Mouse (Mus musculus) hindbrain, embryonic 14.5 days (tissue): ENCODE measurements around the gene Gm45618. TPM values are rescaled to one million over a fixed set of nuclear protein-coding genes. Genes with fewer than 3 reads are reported as not detected.
"Not testable (repeated sequence)": the region's sequence is repeated elsewhere in the genome, so short reads cannot be mapped to it uniquely, and the experiment has no call there.

Experiments used
- ATAC-seq: fragments of 200-750 bp; cut with Nextera tagmentation; 2 replicates; pipeline ENCODE4 v1.8.0; 2017; ENCODE audit warnings: moderate number of reproducible peaks, mild to moderate bottlenecking, moderate TSS enrichment, moderate library complexity; ENCODE audit not compliant: low FRiP score
- DNase-seq: peaks from one replicate; pipeline ENCODE4 v3.0.0-alpha.2; 2015; ENCODE audit warnings: low spot score
- H3K27ac ChIP-seq: fragments of 300-500 bp; sonication (generic); 2 replicates; pipeline ENCODE4 v1.5.1; 2014; ENCODE audit warnings: mild to moderate bottlenecking, moderate library complexity
- H3K27me3 ChIP-seq: fragments of 300-500 bp; sonication (generic); 2 replicates; pipeline ENCODE4 v1.6.1; 2014; ENCODE audit warnings: mild to moderate bottlenecking, low read length, mixed read lengths; ENCODE audit not compliant: control insufficient read depth, insufficient read depth
- H3K36me3 ChIP-seq: fragments of 300-500 bp; sonication (generic); replicated peaks from 2 replicates; pipeline ENCODE4 v1.6.1; 2014; ENCODE audit not compliant: control insufficient read depth, insufficient read depth
- H3K4me1 ChIP-seq: fragments of 300-500 bp; sonication (generic); replicated peaks from 2 replicates; pipeline ENCODE4 v1.6.1; 2014; ENCODE audit warnings: antibody characterized with exemption, low read length, mixed read lengths; ENCODE audit not compliant: control insufficient read depth, insufficient read depth
- H3K4me2 ChIP-seq: fragments of 300-500 bp; sonication (generic); replicated peaks from 2 replicates; pipeline ENCODE4 v1.6.1; 2014; ENCODE audit warnings: mild to moderate bottlenecking, moderate library complexity
- H3K4me3 ChIP-seq: fragments of 300-500 bp; sonication (generic); replicated peaks from 2 replicates; pipeline ENCODE4 v1.5.1; 2014; ENCODE audit warnings: mild to moderate bottlenecking, low read length
- H3K9ac ChIP-seq: fragments of 300-500 bp; sonication (generic); 2 replicates; pipeline ENCODE4 v1.6.1; 2014
- H3K9me3 ChIP-seq: fragments of 300-500 bp; sonication (generic); 2 replicates; pipeline ENCODE4 v1.6.1; 2016; ENCODE audit warnings: low read length; ENCODE audit not compliant: control insufficient read depth
- WGBS: fragments of 180-500 bp; shearing (Covaris S2); extraction: QIAGEN DNeasy Blood & Tissue Kit; methylation state at CpG from one replicate; pipeline ENCODE4 v1.1.7; 2014; 5-methylcytosine and 5-hydroxymethylcytosine counted together
- polyA plus RNA-seq: library from polyadenylated mRNA; unstranded; fragments of >200 nt; fragmentation: Nextera tagmentation; extraction: Ambion mirVana; gene quantifications from 2 replicates; pipeline ENCODE4 v1.2.1, GENCODE M21; 2014

Gm45618 gene
- polyA plus RNA-seq, 1 experiment from 2014 or later: not detected

- DNase-seq (no peak), ATAC-seq (no peak)
- H3K4me2 ChIP-seq: no peak within 1 kb of the TSS
- H3K27me3 ChIP-seq: no peaks in the 10 kb centered on the region
- H3K9ac ChIP-seq: no peak within 1 kb of the TSS
- no peaks in the 10 kb centered on the region for H3K36me3 ChIP-seq
- no peak within 1 kb of the TSS for H3K4me3 ChIP-seq
- 73% methylated on average over 1 of the region's 1 CpGs for WGBS
- H3K4me1 ChIP-seq: no peaks in the 10 kb centered on the region
- no peak within 1 kb of the TSS for H3K27ac ChIP-seq
- no peaks in the 10 kb centered on the region for H3K9me3 ChIP-seq
These were observed 24.0 kb upstream of the Gm45618 start, which contains the start of gene Gm45337 for GRCm38 (mm10) chr7:142144507-142144906. Gm45337 (minus strand) TSS chr7:142144607.

GRCm38 (mm10) chr7:142143506-142144010 is 23.0 kb upstream of the Gm45618 start:
- not testable (repeated sequence) for H3K27me3 ChIP-seq, H3K4me3 ChIP-seq, H3K9ac ChIP-seq, H3K4me1 ChIP-seq, H3K9me3 ChIP-seq, H3K27ac ChIP-seq, DNase-seq, H3K4me2 ChIP-seq, ATAC-seq, H3K36me3 ChIP-seq
- 57% methylated on average over 1 of the region's 1 CpGs for WGBS

GRCm38 (mm10) chr7:142140696-142141095 is 20.2 kb upstream of the Gm45618 start:
- DNase-seq: no peak
- Histone ChIP-seq H3K9ac (no peak overlapping the region), H3K4me1 (no peaks in the 10 kb centered on the region), H3K4me2 (no peak overlapping the region), H3K4me3 (no peak overlapping the region), H3K27me3 (no peaks in the 10 kb centered on the region), H3K27ac (no peak overlapping the region), H3K36me3 (no peaks in the 10 kb centered on the region), H3K9me3 (no peaks in the 10 kb centered on the region)
- 62% methylated on average over 1 of the region's 1 CpGs for WGBS
- ATAC-seq: no peak

GRCm38 (mm10) chr7:142135934-142136333 is 15.4 kb upstream of the Gm45618 start, which contains the start of gene Gm39115:
Gm39115 (minus strand) TSS chr7:142136034.
- DNase-seq, H3K9ac ChIP-seq, H3K36me3 ChIP-seq, H3K4me3 ChIP-seq, ATAC-seq, H3K4me2 ChIP-seq, H3K27ac ChIP-seq, H3K9me3 ChIP-seq, H3K27me3 ChIP-seq, H3K4me1 ChIP-seq: not testable (repeated sequence)
- 43% methylated on average over 2 of the region's 2 CpGs for WGBS

GRCm38 (mm10) chr7:142134206-142134995 is 13.9 kb upstream of the Gm45618 start:
- Histone ChIP-seq H3K27me3 (no peaks in the 10 kb centered on the region), H3K4me2 (no peak overlapping the region), H3K4me3 (no peak overlapping the region), H3K36me3 (no peaks in the 10 kb centered on the region), H3K9me3 (no peaks in the 10 kb centered on the region), H3K4me1 (no peaks in the 10 kb centered on the region), H3K27ac (no peak overlapping the region), H3K9ac (no peak overlapping the region)
- ATAC-seq: no peak
- DNase-seq: peak; percentile 40
- 59% methylated on average over 4 of the region's 4 CpGs for WGBS

GRCm38 (mm10) chr7:142128843-142129242 is 8.3 kb upstream of the Gm45618 start:
- no peaks in the 10 kb centered on the region for H3K36me3 ChIP-seq
- H3K27me3 ChIP-seq: no peaks in the 10 kb centered on the region
- H3K27ac ChIP-seq: no peak overlapping the region
- H3K4me1 ChIP-seq: no peaks in the 10 kb centered on the region
- no peaks in the 10 kb centered on the region for H3K9me3 ChIP-seq
- no peak overlapping the region for H3K4me2 ChIP-seq
- ATAC-seq (no peak), DNase-seq (no peak)
- H3K9ac ChIP-seq: no peak overlapping the region
- WGBS: 67% methylated on average over 4 of the region's 4 CpGs
- no peak overlapping the region for H3K4me3 ChIP-seq

GRCm38 (mm10) chr7:142119632-142120031 is 897 bp downstream of the Gm45618 start:
- Histone ChIP-seq H3K27ac (no peak overlapping the region), H3K4me1 (no peaks in the 10 kb centered on the region), H3K36me3 (no peaks in the 10 kb centered on the region), H3K9me3 (no peaks in the 10 kb centered on the region), H3K27me3 (no peaks in the 10 kb centered on the region), H3K4me3 (no peak overlapping the region), H3K9ac (no peak overlapping the region), H3K4me2 (no peak overlapping the region)
- no peak for ATAC-seq
- 23% methylated on average over 5 of the region's 5 CpGs for WGBS
- DNase-seq: no peak

- no peak overlapping the region for H3K27ac ChIP-seq
- DNase-seq (no peak), ATAC-seq (no peak)
- H3K4me1 ChIP-seq: no peaks in the 10 kb centered on the region
- no peaks in the 10 kb centered on the region for H3K36me3 ChIP-seq
- H3K27me3 ChIP-seq: no peaks in the 10 kb centered on the region
- WGBS: 59% methylated on average over 5 of the region's 5 CpGs
- no peak overlapping the region for H3K9ac ChIP-seq
- no peak overlapping the region for H3K4me3 ChIP-seq
- no peak overlapping the region for H3K4me2 ChIP-seq
- no peaks in the 10 kb centered on the region for H3K9me3 ChIP-seq
These were observed 15.8 kb downstream of the Gm45618 start for GRCm38 (mm10) chr7:142104747-142105146.

GRCm38 (mm10) chr7:142097776-142098175 is 22.8 kb downstream of the Gm45618 start:
- H3K27me3 ChIP-seq: peaks cover 6% of the 10 kb centered on the region; the same call in 1 of the 2 replicates
- H3K27ac ChIP-seq: no peak overlapping the region
- peak; percentile 87 for DNase-seq
- WGBS: 11% methylated on average over 9 of the region's 9 CpGs
- H3K4me3 ChIP-seq: no peak overlapping the region
- peak; percentile 73 for ATAC-seq
- H3K36me3 ChIP-seq: no peaks in the 10 kb centered on the region
- no peaks in the 10 kb centered on the region for H3K9me3 ChIP-seq
- H3K4me1 ChIP-seq: peaks cover 21% of the 10 kb centered on the region
- 0 out of 2 replicates have a peak overlapping the region, but pooled peaks have one; percentile 12 for H3K9ac ChIP-seq
- H3K4me2 ChIP-seq: peak overlapping the region; percentile 18; the same call in 1 of the 2 replicates
